Mouse (Mus musculus): ENCODE measurements at regions not wholly inside any gene's neighbourhood (a gene's known extent, or its start where the extent isn't known, plus 50 kb on each side); places are given as distances from the start of the nearest gene placed in this dataset.
A peak's percentile ranks its signal among the peaks of the same experiment; 100 is the strongest.

GRCm38 (mm10) chr1:155041592-155041991, 57.8 kb downstream of the Ier5 start:
- no peak for DNase-seq (ENCODE audit: low read depth)

- peak; percentile 75 for DNase-seq (ENCODE audit: low read depth)
Measured at GRCm38 (mm10) chr1:155040939-155041371, 58.5 kb downstream of the Ier5 start.

GRCm38 (mm10) chr1:155040086-155040726, 59.2 kb downstream of the Ier5 start:
- DNase-seq (ENCODE audit: low read depth) = peak; percentile 85

GRCm38 (mm10) chr1:155038631-155039625, 60.5 kb downstream of the Ier5 start:
- peak; percentile 49 for DNase-seq (ENCODE audit: low read depth)

DNA sequence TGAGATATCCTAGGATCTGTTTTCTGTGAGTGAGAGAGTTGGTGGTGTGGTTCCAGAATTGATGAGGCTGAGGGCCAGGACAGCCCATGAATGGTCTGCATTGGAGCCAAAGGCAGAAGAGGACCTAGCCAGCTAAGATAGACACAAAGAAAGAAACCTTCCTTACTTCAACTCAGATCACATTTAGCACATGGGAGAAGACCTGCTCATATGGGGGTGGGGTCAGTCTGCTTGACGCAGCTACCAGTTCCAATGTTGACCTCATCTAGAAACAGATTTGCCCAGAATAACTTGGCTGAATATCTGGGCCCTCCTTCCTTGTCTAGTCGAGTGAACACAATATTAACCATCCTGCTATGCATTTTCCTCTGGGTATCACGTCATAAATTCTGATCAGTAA, 62.0 kb downstream of the Ier5 start:
- DNase-seq (ENCODE audit: low read depth) = no peak

- DNase-seq (ENCODE audit: low read depth) = peak; percentile 63
Measured at GRCm38 (mm10) chr1:155030908-155031307, 68.5 kb downstream of the Ier5 start.

- DNase-seq (ENCODE audit: low read depth) = peak; percentile 73
Measured at GRCm38 (mm10) chr1:155029195-155029879, 70.1 kb downstream of the Ier5 start.

- peak; percentile 47 for DNase-seq (ENCODE audit: low read depth)
Measured at GRCm38 (mm10) chr1:155028735-155029134, 70.7 kb downstream of the Ier5 start.

DNA sequence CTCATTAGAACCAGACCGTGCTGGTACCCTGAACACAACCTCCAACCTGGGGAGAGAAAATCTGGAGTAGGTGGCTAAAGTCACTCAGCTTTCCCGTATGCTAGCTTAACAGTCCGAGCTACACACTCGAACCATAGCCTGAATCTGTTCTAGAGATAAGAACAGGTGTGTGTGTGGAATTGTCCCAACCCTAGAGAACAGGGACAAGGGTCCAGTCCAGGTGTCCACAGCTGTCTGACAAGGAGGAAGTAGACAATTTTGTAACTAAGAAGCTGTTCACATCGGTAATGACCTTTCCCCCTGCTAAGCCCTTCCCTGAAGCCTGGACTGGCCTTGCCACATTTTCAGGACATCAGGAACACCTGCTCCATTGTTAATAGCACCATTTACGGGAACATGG, 71.3 kb downstream of the Ier5 start:
- DNase-seq (ENCODE audit: low read depth) = no peak

- peak; percentile 97 for DNase-seq (ENCODE audit: low read depth)
Measured at GRCm38 (mm10) chr1:155027583-155027982, 71.9 kb downstream of the Ier5 start.

DNA sequence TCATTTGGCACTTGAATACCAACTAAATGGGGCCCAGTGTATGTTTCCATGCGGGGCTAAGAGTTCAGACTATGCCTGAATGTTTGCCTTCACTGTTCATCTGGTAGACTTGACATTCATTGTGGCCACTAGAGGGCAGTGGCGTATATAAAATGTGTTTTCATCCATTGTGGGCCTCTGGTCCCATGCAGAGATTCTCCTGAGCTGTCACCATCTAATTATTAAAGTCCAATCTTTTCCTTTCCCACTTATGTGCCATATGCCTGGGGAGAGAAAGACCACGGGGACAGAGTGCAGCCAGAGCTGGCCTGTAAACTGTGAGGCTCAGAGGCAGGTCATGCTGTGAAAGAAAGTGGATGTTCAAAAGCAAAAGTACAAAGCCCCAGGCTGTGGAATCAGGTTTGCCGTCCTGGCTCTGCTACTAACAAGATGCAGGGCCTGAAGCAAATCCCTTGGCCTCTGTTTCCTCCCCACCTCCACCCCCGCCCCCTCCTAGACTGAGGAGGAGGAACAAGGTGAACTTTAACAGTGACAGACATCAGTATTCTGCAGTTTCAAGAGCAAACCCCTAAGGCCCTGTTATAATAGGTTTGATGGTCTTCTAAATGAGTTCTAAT, 73.5 kb downstream of the Ier5 start:
- DNase-seq (ENCODE audit: low read depth) = peak; percentile 91

GRCm38 (mm10) chr1:155023324-155023723, 76.1 kb downstream of the Ier5 start:
- DNase-seq (ENCODE audit: low read depth) = no peak

- no peak for DNase-seq (ENCODE audit: low read depth)
Measured at GRCm38 (mm10) chr1:155015669-155016068, 83.8 kb downstream of the Ier5 start.

GRCm38 (mm10) chr1:155014944-155015343, 84.5 kb downstream of the Ier5 start:
- no peak for DNase-seq (ENCODE audit: low read depth)

DNA sequence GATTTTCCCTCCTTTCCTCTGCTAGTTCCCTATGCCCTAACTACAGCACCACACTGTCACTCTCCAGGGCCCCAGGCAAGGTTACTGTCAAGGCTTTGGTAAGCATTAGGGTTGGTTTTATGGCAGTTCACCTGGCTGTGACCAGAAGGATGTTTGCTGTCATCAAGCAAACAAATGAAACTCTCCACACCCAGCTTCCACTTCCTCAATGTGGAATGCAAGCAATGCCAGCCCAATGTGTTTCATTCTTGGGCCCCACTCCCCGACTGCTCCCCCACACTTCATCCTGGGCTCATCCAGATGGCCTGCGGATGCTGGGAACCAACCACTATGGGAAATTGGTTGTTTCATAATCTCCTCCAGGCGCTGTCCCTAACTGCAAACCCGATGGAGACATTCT, 85.7 kb downstream of the Ier5 start:
- no peak for DNase-seq (ENCODE audit: low read depth)

DNA sequence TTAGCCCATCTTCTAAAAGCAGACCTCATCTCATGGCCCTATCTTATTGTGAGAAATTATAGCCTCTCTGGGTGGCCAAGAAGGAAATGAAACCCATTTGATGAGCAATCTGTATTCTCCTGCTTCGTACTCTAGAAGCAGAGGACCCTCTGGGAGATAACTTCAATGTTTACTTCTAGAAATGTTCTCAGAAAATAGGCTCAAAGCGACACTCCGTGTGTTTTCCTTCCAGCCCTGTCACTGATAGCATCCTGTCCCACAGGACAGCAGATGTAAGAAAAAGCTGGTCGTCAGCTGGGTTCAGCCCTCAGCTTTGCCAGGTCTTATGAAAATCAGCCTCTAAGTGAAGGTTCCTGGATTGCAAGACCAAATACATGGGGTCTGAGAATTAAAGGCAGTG, 86.1 kb downstream of the Ier5 start:
- no peak for DNase-seq (ENCODE audit: low read depth)

- DNase-seq (ENCODE audit: low read depth) = peak; percentile 90
Measured at GRCm38 (mm10) chr1:155006539-155007486, 92.6 kb downstream of the Ier5 start.

DNA sequence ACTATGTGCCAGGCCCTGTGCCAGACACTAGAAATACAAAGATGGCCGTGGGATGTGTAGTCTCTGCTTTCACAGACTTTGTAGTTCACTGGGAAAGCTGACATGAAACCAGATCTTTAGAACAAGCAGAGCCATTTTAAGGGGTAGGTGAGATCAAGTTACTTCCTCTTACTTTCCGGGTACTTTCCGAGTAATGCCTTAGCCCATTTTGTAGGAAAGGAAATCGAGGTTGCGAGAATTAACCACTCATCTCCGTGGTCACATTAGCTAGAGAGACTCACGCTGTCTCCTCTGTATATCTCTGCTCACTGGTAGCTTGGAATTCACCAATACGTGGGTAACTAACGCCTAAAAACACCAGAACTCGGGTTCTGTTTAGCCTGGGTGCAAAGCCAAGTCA, 93.3 kb downstream of the Ier5 start:
- no peak for DNase-seq (ENCODE audit: low read depth)

DNA sequence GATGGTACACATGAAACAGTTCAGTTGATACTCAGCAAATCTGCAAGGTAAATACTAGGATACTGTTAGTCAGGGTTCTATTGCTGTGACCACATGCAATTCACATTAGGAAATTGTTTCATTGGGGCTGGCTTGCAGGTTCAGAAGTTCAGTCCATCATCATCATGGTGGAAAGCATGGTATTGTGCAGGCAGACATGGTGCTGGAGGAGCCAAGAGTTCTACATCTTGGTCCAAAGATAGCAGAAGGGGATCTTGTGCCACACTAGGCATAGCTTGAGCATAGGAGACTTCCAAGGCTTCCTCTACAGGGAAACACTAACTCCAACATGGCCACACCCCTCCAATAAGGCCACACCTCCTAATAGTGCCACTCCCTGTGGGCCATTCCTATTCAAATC, 99.1 kb downstream of the Ier5 start:
- no peak for DNase-seq (ENCODE audit: low read depth)

DNA sequence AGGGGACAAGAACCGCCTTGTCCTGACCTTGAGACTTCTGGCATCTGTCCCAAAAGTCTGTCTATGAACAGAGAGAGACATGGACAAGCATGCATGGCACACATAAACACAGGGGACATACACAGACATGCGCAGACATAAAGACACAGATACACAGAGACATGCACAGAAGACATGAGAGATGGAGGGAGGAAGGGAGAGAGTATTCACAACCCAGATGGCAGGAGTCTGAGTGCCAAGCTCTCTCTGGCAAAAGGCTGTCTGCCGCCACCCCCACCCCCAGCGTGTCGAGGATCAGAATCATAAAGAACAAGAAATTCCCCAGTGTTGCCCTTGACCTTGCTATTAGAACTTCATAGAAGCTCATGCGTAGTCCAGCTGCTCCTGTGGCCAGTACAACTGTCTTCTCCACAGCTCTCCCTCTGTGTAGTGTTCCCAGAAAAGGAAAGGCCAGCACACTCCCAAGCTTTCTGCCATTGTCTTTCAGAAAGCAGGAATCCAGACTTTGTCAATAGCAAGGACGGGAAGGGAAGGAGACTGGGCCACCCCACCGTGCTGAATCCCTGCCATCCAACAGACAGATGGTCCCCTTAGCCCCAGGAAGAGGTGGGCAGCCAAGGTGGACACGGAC, 99.8 kb downstream of the Ier5 start:
- no peak for DNase-seq (ENCODE audit: low read depth)
